8 mouse cellular contexts compared by ENCODE assay signal in genomic region chr6:136532535-136533291, GRCm38 (mm10). TPM values are rescaled to one million over a fixed set of nuclear protein-coding genes. Genes with fewer than 3 reads are reported as not detected.
DNase-seq lines count a peak whose midpoint lies in the region; ATAC-seq lines count a peak whose summit lies in the region.

No protein-coding gene starts in this region.

- ATAC-seq in embryonic facial prominence, embryonic 14.5 days (ENCODE audit: low read depth), result peak; percentile 93
- peak; percentile 93 for ATAC-seq in midbrain, embryonic 11.5 days (ENCODE audit: low FRiP score)

- peaks cover 10% of the 10 kb centered on the region for H3K36me3 ChIP-seq in embryonic facial prominence, embryonic 14.5 days (ENCODE audit: control insufficient read depth, insufficient read depth, low read length)
- H3K36me3 ChIP-seq in limb, embryonic 10.5 days, result peaks cover 20% of the 10 kb centered on the region
- peaks cover 5% of the 10 kb centered on the region; the same call in 1 of the 2 replicates for H3K36me3 ChIP-seq in midbrain, embryonic 11.5 days (ENCODE audit: control insufficient read depth, insufficient read depth, low read length)
- H3K36me3 ChIP-seq in splenic B cell, adult 2 months (ENCODE audit: control insufficient read depth, insufficient read depth, low read length, poor library complexity, severe bottlenecking), result peaks cover under 1% of the 10 kb centered on the region; the same call in 1 of the 2 replicates

- peaks cover 13% of the 10 kb centered on the region for H3K4me1 ChIP-seq in embryonic facial prominence, embryonic 14.5 days (ENCODE audit: control insufficient read depth, insufficient read depth, low read length)
- peaks cover 19% of the 10 kb centered on the region for H3K4me1 ChIP-seq in limb, embryonic 10.5 days
- peaks cover 19% of the 10 kb centered on the region for H3K4me1 ChIP-seq in midbrain, embryonic 11.5 days (ENCODE audit: control insufficient read depth, insufficient read depth, low read length)

- no peaks in the 10 kb centered on the region for H3K27me3 ChIP-seq in embryonic facial prominence, embryonic 14.5 days (replicated peaks; ENCODE audit: control insufficient read depth, insufficient read depth, low read length)
- H3K27me3 ChIP-seq in limb, embryonic 10.5 days (ENCODE audit: low read depth, poor library complexity, severe bottlenecking), result no peaks in the 10 kb centered on the region
- H3K27me3 ChIP-seq in midbrain, embryonic 11.5 days (ENCODE audit: control insufficient read depth, insufficient read depth, low read length), result no peaks in the 10 kb centered on the region
- H3K27me3 ChIP-seq in splenic B cell, adult 2 months (ENCODE audit: control insufficient read depth, insufficient read depth, low read length, poor library complexity, severe bottlenecking), result no peaks in the 10 kb centered on the region

- WGBS in embryonic facial prominence, embryonic 14.5 days, result 13% methylated on average over 7 of the region's 7 CpGs
- WGBS in limb, embryonic 10.5 days, result 28% methylated on average over 7 of the region's 7 CpGs
- 17% methylated on average over 7 of the region's 7 CpGs for WGBS in midbrain, embryonic 11.5 days

- H3K27ac ChIP-seq in embryonic facial prominence, embryonic 14.5 days (replicated peaks; ENCODE audit: low read depth, low read length), result peak overlapping the region; percentile 87
- H3K27ac ChIP-seq in limb, embryonic 10.5 days, result peak overlapping the region; percentile 87
- peak overlapping the region; percentile 84 for H3K27ac ChIP-seq in midbrain, embryonic 11.5 days (ENCODE audit: low read depth, low read length)

- peak; percentile 45 for DNase-seq in CD4-positive, CD25-positive, alpha-beta regulatory T cell, adult 2 months (ENCODE audit: low read depth, low spot score)
- peak; percentile 69 to 71 for DNase-seq in adrenal gland, postnatal 36 days
- peak; percentile 95 for DNase-seq in embryonic facial prominence, embryonic 14.5 days (ENCODE audit: low spot score)
- peak; percentile 91 to 94 for DNase-seq in heart, adult 18-20 months
- peak; percentile 72 for DNase-seq in kidney, adult 18-20 months
- DNase-seq in limb, embryonic 10.5 days (ENCODE audit: low spot score), result peak; percentile 76
- DNase-seq in midbrain, embryonic 11.5 days (ENCODE audit: low spot score, missing footprints), result peak; percentile 99
- peak; percentile 47 for DNase-seq in splenic B cell, adult 2 months (ENCODE audit: low read depth, low spot score)

- peak overlapping the region; percentile 14 for H3K4me3 ChIP-seq in embryonic facial prominence, embryonic 14.5 days (ENCODE audit: low read depth, low read length)
- peak overlapping the region; percentile 15; the same call in 1 of the 2 replicates for H3K4me3 ChIP-seq in limb, embryonic 10.5 days
- H3K4me3 ChIP-seq in midbrain, embryonic 11.5 days (ENCODE audit: low read depth, low read length), result peak overlapping the region; percentile 18; the same call in 1 of the 2 replicates

- H3K9ac ChIP-seq in embryonic facial prominence, embryonic 14.5 days (ENCODE audit: low read depth, low read length), result no peak overlapping the region
- H3K9ac ChIP-seq in midbrain, embryonic 11.5 days (ENCODE audit: low read length), result 0 out of 2 replicates have a peak overlapping the region, but pooled peaks have one; percentile 1

- H3K4me2 ChIP-seq in embryonic facial prominence, embryonic 14.5 days (ENCODE audit: low read depth, low read length), result peak overlapping the region; percentile 46
- H3K4me2 ChIP-seq in midbrain, embryonic 11.5 days, result peak overlapping the region; percentile 24

- no peaks in the 10 kb centered on the region for H3K9me3 ChIP-seq in embryonic facial prominence, embryonic 14.5 days (ENCODE audit: control insufficient read depth, low read length)
- no peaks in the 10 kb centered on the region for H3K9me3 ChIP-seq in limb, embryonic 10.5 days (replicated peaks)
- no peaks in the 10 kb centered on the region for H3K9me3 ChIP-seq in midbrain, embryonic 11.5 days (ENCODE audit: control insufficient read depth, low read length)

RNA-seq across cellular contexts. Expression of gene Atf7ip, which starts 26.7 kb away (rescaled TPM):
- 10 to 100 TPM; 54.0 to 74.3 TPM for total RNA-seq in adrenal gland, postnatal 36 days (2021)
- 33.5 and 33.9 TPM in 2 replicates for polyA plus RNA-seq in embryonic facial prominence, embryonic 14.5 days (2014; fragmentation: Nextera tagmentation; extraction: Ambion mirVana)
- total RNA-seq in heart, adult 18-20 months (2021), result 10 to 100 TPM; 59.7 to 88.7 TPM
- 40.0 and 49.9 TPM in 2 replicates for polyA plus RNA-seq in limb, embryonic 10.5 days (2016; fragmentation: Nextera tagmentation; extraction: Ambion mirVana)
- 43.4 and 46.8 TPM in 2 replicates for polyA plus RNA-seq in midbrain, embryonic 11.5 days (2014; fragmentation: Nextera tagmentation; extraction: Ambion mirVana)

Comparison
In these comparisons a context has a peak if more than half of its experiments do, and no peak if none do; other contexts are left out.
1. Peak in every context shown above with its lines: DNase-seq, ATAC-seq, H3K4me3 ChIP-seq and H3K27ac ChIP-seq.
2. DNase-seq: peak in every context shown above with its lines; median percentile 99 in midbrain, embryonic 11.5 days; 95 in embryonic facial prominence, embryonic 14.5 days; 92 in heart, adult 18-20 months; 76 in limb, embryonic 10.5 days; 72 in kidney, adult 18-20 months; 70 in adrenal gland, postnatal 36 days; 47 in splenic B cell, adult 2 months; 45 in CD4-positive, CD25-positive, alpha-beta regulatory T cell, adult 2 months.